Mouse (Mus musculus): ENCODE data around the gene Cbfa2t3. TPM values are rescaled to one million over a fixed set of nuclear protein-coding genes. Genes with fewer than 3 reads are reported as not detected.

Gene Cbfa2t3
- polyA plus RNA-seq, 1 experiment from 2014 or later, result 4.7 TPM

DNA sequence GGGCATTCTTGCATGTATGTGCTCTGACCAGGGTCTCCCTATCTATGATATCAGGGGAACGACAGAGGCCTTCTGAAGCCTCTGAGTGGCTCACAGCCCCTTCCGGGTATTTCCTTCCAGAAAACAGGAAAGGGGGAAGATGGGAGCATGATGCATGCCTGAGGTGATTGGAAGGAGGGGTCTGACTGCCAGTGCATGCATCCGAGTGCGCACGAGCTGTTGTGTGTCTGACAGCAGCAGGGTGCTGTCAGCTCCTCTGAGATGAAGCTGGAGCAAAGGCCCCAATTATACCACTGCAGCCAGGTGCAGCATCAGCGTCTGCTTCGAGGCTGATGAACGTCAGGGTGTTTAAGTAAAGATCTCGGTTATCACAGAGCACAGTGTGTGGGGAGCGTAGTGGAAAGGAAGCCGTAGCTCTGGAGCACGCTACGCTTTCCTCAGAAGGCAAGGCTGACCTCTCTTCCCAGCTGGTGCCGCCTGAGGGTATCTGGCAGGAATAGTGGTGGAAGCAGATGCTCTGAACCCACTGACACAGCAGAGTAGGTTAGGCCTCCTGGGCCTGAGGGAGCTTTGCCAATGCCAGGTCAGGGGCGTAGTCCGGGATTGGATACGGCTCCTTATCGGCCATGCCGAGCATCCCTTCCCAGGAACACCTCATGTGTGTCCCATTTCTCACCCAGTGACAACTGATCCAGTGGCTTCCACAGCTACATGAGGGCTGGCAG lies 105.0 kb downstream of the Cbfa2t3 start:
- Histone ChIP-seq H3K27ac (ENCODE audit: low read depth) (no peak overlapping the region), H3K4me2 (no peak overlapping the region), H3K36me3 (ENCODE audit: insufficient read depth) (0 out of 2 replicates have a peak, but pooled peaks cover 3% of the 10 kb centered on the region), H3K27me3 (ENCODE audit: insufficient read depth, low read length) (no peaks in the 10 kb centered on the region), H3K4me1 (ENCODE audit: insufficient read depth) (no peaks in the 10 kb centered on the region), H3K9me3 (ENCODE audit: low read depth, low read length) (no peaks in the 10 kb centered on the region), H3K9ac (no peak overlapping the region), H3K4me3 (ENCODE audit: low read depth, low read length) (no peak overlapping the region)
- TF ChIP-seq CTCF (IDR thresholded peaks at IDR 0.05; ENCODE audit: low read depth), result no peak
- 67% methylated on average over 19 of the region's 19 CpGs for WGBS
- ATAC-seq (ENCODE audit: insufficient read depth), result no peak
- no peak for DNase-seq

DNA sequence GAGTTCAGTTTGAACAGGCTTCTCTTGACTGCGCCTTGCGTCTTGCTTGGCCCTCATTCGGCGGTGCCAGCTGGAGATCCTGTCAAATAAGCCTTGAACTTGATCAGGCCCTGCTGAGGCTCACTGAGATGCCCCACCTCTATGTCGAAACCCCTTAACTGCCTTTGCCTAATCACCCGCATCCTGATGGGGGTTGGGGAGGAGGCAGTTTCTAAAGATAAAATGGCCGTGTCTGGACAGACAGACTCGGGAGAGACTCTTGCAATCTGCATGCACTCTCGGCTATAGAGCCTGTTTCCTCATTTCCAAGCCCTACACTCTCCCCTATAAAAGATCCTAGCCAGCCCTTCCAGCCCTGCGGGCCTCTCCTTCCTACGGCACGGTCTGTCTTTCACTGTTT lies 105.7 kb downstream of the Cbfa2t3 start:
- 0 out of 2 replicates have a peak, but pooled peaks cover 3% of the 10 kb centered on the region for H3K36me3 ChIP-seq (ENCODE audit: insufficient read depth)
- no peaks in the 10 kb centered on the region for H3K27me3 ChIP-seq (ENCODE audit: insufficient read depth, low read length)
- ATAC-seq (ENCODE audit: insufficient read depth), result no peak
- no peak for DNase-seq
- H3K4me2 ChIP-seq, result no peak overlapping the region
- H3K9ac ChIP-seq, result no peak overlapping the region
- H3K4me3 ChIP-seq (ENCODE audit: low read depth, low read length), result no peak overlapping the region
- TF ChIP-seq CTCF (IDR thresholded peaks at IDR 0.05; ENCODE audit: low read depth), result no peak
- WGBS, result 49% methylated on average over 12 of the region's 12 CpGs
- H3K27ac ChIP-seq (ENCODE audit: low read depth), result no peak overlapping the region
- no peaks in the 10 kb centered on the region for H3K9me3 ChIP-seq (ENCODE audit: low read depth, low read length)
- no peaks in the 10 kb centered on the region for H3K4me1 ChIP-seq (ENCODE audit: insufficient read depth)

DNA sequence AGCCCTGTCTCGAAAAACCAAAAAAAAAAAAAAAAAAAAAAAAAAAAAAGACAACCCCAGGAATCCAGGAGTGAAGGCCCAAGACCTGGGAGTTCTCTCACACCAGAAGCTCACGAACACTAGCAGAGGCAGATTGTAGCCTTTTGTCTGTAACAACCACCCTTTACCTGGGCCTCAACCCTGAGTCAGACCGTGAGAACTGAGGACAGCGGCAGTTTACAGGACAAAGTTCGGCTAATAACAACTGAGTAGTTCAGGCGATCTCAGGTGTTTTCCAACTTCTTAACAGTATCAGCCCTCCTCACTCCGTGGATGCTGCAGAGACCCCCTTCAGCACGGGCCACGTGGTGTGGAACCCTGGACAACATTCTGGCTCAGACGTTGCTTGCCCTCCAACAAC lies 112.2 kb downstream of the Cbfa2t3 start:
- DNase-seq (no peak), ATAC-seq (ENCODE audit: insufficient read depth) (no peak)
- H3K9ac ChIP-seq, result no peak overlapping the region
- H3K36me3 ChIP-seq (ENCODE audit: insufficient read depth), result no peaks in the 10 kb centered on the region
- no peaks in the 10 kb centered on the region for H3K9me3 ChIP-seq (ENCODE audit: low read depth, low read length)
- no peaks in the 10 kb centered on the region for H3K27me3 ChIP-seq (ENCODE audit: insufficient read depth, low read length)
- no peak overlapping the region for H3K4me3 ChIP-seq (ENCODE audit: low read depth, low read length)
- 78% methylated on average over 10 of the region's 10 CpGs for WGBS
- no peak for TF ChIP-seq CTCF (IDR thresholded peaks at IDR 0.05; ENCODE audit: low read depth)
- no peak overlapping the region for H3K4me2 ChIP-seq
- no peak overlapping the region for H3K27ac ChIP-seq (ENCODE audit: low read depth)
- H3K4me1 ChIP-seq (ENCODE audit: insufficient read depth), result no peaks in the 10 kb centered on the region

DNA sequence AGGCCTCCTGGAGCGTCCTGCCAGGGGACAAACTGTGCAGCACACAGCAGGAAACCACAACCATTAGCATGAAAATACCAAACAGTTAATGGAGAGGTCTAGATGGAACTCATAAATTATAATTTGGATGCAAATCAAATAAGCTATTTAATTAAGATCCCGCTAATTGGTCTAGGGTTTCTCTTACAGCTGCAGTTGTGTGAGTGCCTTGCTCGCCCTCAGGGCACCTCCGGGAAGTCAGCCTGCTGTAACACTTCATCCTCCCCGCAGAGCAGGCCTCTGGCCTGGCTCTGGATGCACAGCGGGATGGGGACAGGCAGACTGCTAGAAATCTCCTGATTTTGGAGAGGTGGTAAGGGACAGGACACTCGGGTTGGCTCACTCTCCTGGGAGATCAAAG lies 112.7 kb downstream of the Cbfa2t3 start:
- Histone ChIP-seq H3K9ac (no peak overlapping the region), H3K4me1 (ENCODE audit: insufficient read depth) (no peaks in the 10 kb centered on the region), H3K4me3 (ENCODE audit: low read depth, low read length) (no peak overlapping the region), H3K27ac (ENCODE audit: low read depth) (no peak overlapping the region), H3K36me3 (ENCODE audit: insufficient read depth) (no peaks in the 10 kb centered on the region), H3K4me2 (no peak overlapping the region), H3K9me3 (ENCODE audit: low read depth, low read length) (no peaks in the 10 kb centered on the region), H3K27me3 (ENCODE audit: insufficient read depth, low read length) (no peaks in the 10 kb centered on the region)
- DNase-seq (no peak), ATAC-seq (ENCODE audit: insufficient read depth) (no peak)
- TF ChIP-seq CTCF (IDR thresholded peaks at IDR 0.05; ENCODE audit: low read depth), result no peak
- WGBS, result 68% methylated on average over 7 of the region's 7 CpGs

DNA sequence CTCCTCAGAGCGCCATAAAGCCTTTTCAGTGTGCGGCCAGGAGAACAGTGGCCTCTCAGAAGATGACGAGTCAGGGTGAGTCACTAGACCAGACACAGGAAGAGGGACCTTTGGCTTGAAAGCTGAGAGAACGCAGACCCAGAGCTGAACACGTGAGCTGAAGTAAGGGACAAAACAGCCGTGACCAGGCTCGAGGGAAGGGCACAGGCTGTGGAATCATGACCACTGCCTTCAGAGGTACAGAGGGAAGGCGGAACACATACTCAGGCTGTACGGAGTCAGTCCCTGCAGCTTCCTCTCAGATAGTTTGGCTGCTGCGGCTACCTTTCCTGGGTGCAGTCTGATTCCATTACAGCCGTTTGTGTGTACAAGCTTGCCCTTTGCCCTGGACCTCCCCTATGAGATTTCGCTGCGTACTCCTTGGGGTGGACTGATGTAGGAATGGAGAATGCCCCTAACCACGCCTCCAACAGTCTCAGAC lies 113.5 kb downstream of the Cbfa2t3 start:
- no peak overlapping the region for H3K27ac ChIP-seq (ENCODE audit: low read depth)
- no peaks in the 10 kb centered on the region for H3K36me3 ChIP-seq (ENCODE audit: insufficient read depth)
- H3K9me3 ChIP-seq (ENCODE audit: low read depth, low read length), result no peaks in the 10 kb centered on the region
- DNase-seq (no peak), ATAC-seq (ENCODE audit: insufficient read depth) (no peak)
- H3K4me2 ChIP-seq, result no peak overlapping the region
- H3K9ac ChIP-seq, result no peak overlapping the region
- 26% methylated on average over 14 of the region's 14 CpGs for WGBS
- H3K4me1 ChIP-seq (ENCODE audit: insufficient read depth), result no peaks in the 10 kb centered on the region
- TF ChIP-seq CTCF (IDR thresholded peaks at IDR 0.05; ENCODE audit: low read depth), result no peak
- no peaks in the 10 kb centered on the region for H3K27me3 ChIP-seq (ENCODE audit: insufficient read depth, low read length)
- H3K4me3 ChIP-seq (ENCODE audit: low read depth, low read length), result no peak overlapping the region

DNA sequence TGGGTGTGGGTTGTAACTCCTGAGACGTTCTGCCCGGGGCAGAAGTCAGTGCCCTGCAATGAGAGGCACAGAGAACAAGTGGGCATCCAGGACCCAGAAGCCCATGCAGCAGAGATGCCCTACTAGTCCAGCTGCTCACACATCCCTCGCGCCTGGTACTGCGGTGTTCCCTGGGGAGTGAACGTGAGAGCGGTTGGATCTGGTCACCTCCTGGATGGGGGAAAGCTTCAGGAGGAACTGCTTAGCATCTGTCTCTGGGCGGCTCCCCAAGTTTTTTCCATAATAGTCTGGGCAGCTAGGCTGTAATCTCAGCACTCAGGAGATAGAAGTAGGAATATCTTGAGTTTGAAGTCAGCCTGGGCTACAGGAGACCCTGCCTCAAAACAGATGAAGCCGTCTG lies 113.9 kb downstream of the Cbfa2t3 start:
- 79% methylated on average over 9 of the region's 9 CpGs for WGBS
- Histone ChIP-seq H3K4me1 (ENCODE audit: insufficient read depth) (no peaks in the 10 kb centered on the region), H3K4me3 (ENCODE audit: low read depth, low read length) (no peak overlapping the region), H3K9ac (no peak overlapping the region), H3K4me2 (no peak overlapping the region), H3K9me3 (ENCODE audit: low read depth, low read length) (no peaks in the 10 kb centered on the region), H3K27ac (ENCODE audit: low read depth) (no peak overlapping the region), H3K36me3 (ENCODE audit: insufficient read depth) (no peaks in the 10 kb centered on the region), H3K27me3 (ENCODE audit: insufficient read depth, low read length) (no peaks in the 10 kb centered on the region)
- ATAC-seq (ENCODE audit: insufficient read depth), result no peak
- no peak for TF ChIP-seq CTCF (IDR thresholded peaks at IDR 0.05; ENCODE audit: low read depth)
- DNase-seq, result no peak

DNA sequence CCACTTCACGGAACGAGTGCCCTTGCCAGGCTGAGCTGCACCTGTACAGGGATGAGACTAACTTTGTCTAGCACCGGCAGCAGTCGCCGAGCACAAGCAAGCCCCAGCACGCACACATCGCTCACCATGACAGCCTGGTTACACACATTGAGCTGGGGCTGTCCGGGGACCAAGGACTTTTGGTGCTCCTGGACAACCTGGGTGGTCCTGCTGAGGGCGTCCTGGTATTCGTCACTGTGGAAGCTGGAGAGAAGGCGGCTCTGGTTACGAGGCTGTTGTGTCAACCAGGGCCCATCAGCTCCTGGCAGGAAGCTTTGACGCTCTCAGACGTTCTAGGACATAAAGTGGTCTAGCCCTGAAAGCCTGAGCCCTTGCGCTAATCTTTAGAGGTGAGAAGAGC lies 118.0 kb downstream of the Cbfa2t3 start:
- Histone ChIP-seq H3K36me3 (ENCODE audit: insufficient read depth) (no peaks in the 10 kb centered on the region), H3K4me1 (ENCODE audit: insufficient read depth) (peaks cover 4% of the 10 kb centered on the region), H3K4me3 (ENCODE audit: low read depth, low read length) (no peak overlapping the region), H3K4me2 (no peak overlapping the region), H3K9ac (no peak overlapping the region), H3K27ac (ENCODE audit: low read depth) (no peak overlapping the region), H3K27me3 (ENCODE audit: insufficient read depth, low read length) (no peaks in the 10 kb centered on the region), H3K9me3 (ENCODE audit: low read depth, low read length) (no peaks in the 10 kb centered on the region)
- no peak for TF ChIP-seq CTCF (IDR thresholded peaks at IDR 0.05; ENCODE audit: low read depth)
- ATAC-seq (ENCODE audit: insufficient read depth), result no peak
- 16% methylated on average over 15 of the region's 15 CpGs for WGBS
- no peak for DNase-seq
